Mouse (Mus musculus) cortical plate, adult 2 months (tissue): ENCODE results near the gene Cngb1.

Experiments used
- CTCF ChIP-seq: fragments of 200-500 bp; IDR thresholded peaks from 2 replicates; pipeline ENCODE4 v1.5.1; 2011; ENCODE audit warnings: mild to moderate bottlenecking, control low read depth, low read length; ENCODE audit not compliant: insufficient read depth; ENCODE audit errors: extremely low read depth
- POLR2A ChIP-seq: fragments of 200-500 bp; IDR thresholded peaks from 2 replicates; pipeline ENCODE4 v1.6.1; 2011; ENCODE audit warnings: mild to moderate bottlenecking, low read length, control low read depth; ENCODE audit not compliant: insufficient read depth; ENCODE audit errors: extremely low read depth

- TF ChIP-seq POLR2A (no peak), CTCF (no peak)
Observed at GRCm38 (mm10) chr8:95315350-95315749, 9.0 kb upstream of the Cngb1 start.
